Mouse (Mus musculus) megakaryocyte, adult 5-6 weeks (primary cell): ENCODE results near the gene Rbl1. TPM values are rescaled to one million over a fixed set of nuclear protein-coding genes. Genes with fewer than 3 reads are reported as not detected.
A peak's percentile ranks its signal among the peaks of the same experiment; 100 is the strongest.
"Not testable (repeated sequence)": the region's sequence is repeated elsewhere in the genome, so short reads cannot be mapped to it uniquely, and the experiment has no call there.

ENCODE experiments used
- ATAC-seq: 2 replicates; pipeline ENCODE4 v1.8.0; 2016; ENCODE audit warnings: mild to moderate bottlenecking, inconsistent platforms; ENCODE audit not compliant: poor library complexity, severe bottlenecking
- total RNA-seq, 2 experiments: library from RNA; stranded (forward) in 1 of 2; stranded (reverse) in 1 of 2; fragments of 153-499, 151-499 nt in 1 of 2; fragments of 221-1000, 200-1000 nt in 1 of 2; gene quantifications; 2 replicates each; pipeline versions ENCODE4 v1.2.3 to v1.2.4; 2015 to 2017

The Rbl1 gene
- total RNA-seq (2015) (94.0 and 94.1 TPM in 2 replicates), total RNA-seq (2017) (88.4 and 90.3 TPM in 2 replicates)

DNA sequence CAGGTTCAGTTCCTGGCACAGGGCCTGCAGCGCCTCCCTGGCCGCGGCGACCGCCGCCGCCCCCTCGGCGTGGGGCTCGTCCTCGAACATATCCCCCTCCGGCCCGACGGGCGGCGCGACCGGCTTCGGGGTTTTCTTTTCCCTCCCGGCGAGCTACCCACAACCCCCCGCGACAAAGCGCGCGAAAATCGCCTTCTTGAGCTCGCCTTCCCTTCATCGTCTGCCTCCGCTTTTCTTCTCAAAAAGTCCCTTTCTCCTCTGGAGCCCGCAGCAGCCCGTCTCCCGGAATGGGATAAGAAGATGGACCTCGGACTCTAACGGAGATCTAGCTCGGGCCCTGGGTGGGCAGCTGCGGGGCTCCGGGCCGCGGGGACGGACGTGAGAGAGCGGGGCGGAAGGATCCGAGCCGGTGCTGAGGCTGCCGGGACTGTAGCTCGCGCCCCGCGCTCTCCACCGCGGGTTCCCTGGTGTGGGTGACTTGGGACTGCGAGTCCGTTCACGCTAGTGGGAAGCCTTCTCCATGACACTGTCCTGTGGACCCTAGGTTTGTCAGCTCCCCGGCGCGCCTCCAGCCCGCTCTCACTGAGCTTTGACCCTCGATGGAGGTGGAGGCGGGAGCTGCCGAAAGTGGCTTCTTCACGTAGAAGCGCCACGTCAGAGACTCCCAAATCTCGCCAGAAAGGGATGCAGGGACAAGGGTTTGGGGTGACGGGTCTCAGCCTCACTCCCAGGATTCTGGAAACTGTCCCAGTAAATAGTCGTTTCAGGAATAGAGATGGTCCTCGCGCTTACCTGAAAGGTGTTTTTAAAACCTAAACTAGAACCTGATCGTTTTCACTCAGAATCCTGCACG lies at the start of gene Rbl1:
Gene Rbl1 (minus strand): TSS at position 169 of the 853 bp plus-strand sequence.
- ATAC-seq, result peak; percentile 72

DNA sequence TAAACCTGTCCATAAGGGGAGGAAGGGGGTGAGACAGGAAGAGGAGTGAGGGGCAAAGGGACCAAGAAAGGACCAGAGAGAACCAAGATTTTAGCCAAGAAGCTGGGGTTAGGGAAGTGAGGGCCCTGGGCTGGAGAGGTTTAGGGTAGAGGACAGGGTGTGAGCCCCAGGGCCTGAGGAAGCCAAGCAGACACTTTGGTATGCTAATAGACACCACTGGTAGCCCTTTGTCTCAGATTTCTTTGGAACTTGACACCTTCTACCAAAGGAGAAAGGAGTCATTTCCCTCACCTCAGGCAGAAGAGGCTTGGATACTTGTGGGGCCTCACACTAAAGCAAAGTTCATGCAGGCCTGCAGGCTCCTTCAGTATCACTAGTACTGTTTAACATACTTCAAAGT lies 43.8 kb upstream of the Rbl1 start:
- no peak for ATAC-seq

DNA sequence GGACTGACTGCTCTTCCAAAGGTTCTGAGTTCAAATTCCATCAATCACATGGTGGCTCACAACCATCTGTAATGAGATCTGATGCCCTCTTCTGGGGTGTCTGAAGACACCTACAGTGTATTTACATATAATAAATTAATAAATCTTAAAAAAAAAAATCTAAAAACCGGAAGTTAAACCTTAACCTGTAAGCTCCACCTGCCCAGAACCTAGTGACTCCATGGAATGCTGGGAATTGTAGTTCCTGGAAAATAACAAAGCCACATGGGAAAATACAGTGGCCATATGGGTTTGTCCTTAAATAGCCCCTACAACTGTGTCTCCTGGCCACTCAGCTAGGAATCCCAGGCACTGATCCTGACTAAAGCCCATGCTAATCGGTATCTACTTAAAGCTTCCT lies 41.3 kb upstream of the Rbl1 start:
- no peak for ATAC-seq

DNA sequence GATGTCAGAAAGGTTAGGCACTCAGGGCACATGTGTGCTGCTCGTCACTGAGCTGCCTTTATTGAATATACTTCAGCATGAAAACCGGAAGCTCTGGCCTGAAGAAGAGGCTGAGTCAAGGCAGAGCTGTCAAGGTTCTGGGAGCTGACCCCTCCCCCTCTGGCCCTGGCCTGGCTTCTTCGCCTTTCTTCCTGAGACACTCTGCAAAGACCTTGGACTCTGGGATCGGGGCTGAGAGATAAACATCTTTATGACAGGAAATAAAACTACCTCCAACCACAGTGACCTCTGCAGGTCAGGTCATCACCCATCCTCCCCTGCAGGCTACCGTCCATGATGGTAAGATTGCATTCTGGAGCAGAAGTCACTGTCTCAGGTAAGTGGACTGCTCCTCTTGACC lies 40.7 kb upstream of the Rbl1 start:
- ATAC-seq, result no peak

DNA sequence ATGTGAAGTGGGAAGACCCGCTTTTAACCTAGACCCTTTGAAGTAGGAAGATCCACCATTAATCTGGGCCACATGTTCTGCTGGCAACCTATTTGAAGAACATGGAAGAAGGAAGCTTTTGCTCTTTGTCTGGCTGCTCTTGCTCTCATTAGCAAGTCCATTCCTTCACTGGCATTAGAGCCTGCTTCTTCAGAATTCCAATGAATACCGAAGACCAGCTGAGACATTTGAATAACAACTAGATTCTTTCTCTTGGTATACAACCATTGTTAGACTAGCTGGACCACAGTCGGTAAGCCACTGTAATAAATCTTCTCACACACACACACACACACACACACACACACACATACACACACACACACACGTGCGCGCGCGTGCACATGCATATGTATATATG lies 31.6 kb upstream of the Rbl1 start:
- ATAC-seq, result no peak

DNA sequence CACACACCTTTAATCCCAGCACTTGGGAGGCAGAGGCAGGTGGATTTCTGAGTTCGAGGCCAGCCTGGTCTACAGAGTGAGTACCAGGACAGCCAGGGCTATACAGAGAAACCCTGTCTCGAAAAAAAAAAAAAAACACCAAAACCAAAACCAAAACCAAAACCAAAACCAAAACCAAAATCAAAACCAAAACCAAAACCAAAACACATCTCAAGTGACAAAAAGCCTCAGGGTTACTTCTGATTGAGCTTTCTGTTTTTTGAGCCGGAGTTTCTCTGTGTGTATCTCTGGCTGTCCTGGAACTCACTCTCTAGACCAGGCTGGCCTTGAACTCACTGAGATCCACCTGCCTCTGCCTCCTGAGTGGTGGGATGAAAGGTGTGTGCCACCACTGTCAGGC lies 17.6 kb upstream of the Rbl1 start:
- not testable (repeated sequence) for ATAC-seq

DNA sequence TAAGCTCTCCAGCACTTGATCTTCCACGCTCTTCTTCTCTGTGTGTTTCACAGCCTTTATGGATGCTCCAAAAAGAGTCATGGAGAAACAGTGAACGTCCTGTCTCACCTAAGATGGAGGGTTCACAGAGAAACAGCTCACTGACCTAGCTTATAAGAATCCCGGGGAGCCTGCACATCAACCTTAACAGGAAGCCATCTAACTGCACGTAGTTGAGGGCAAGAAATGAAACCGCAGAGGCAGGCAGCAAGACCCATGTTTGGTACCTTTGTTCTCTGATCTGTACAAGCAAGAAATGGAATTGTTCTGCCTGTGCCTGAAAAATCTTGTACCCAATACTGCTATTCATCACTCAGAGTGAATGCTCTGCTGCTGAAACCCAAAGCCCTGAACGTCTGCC lies 15.8 kb upstream of the Rbl1 start:
- ATAC-seq, result no peak

DNA sequence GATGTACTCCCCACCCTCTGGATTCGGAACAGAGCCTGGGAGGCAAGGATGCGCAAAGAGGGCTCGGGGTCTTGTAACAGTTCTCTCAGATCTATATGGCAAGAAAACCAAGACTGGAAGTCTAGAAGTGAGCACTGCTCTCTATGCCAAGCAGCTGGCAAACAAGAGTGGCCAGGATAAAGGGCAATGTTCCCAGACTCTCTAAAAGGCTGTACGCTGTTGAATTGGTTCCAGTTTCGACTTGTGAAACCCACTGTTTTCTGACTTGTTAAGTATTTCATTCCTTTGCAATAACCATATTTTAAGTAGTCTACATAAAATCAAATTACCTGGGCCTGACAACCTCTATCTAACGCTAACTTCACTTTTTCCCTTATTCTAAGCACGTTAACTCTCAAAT lies 7.4 kb upstream of the Rbl1 start:
- ATAC-seq, result no peak

DNA sequence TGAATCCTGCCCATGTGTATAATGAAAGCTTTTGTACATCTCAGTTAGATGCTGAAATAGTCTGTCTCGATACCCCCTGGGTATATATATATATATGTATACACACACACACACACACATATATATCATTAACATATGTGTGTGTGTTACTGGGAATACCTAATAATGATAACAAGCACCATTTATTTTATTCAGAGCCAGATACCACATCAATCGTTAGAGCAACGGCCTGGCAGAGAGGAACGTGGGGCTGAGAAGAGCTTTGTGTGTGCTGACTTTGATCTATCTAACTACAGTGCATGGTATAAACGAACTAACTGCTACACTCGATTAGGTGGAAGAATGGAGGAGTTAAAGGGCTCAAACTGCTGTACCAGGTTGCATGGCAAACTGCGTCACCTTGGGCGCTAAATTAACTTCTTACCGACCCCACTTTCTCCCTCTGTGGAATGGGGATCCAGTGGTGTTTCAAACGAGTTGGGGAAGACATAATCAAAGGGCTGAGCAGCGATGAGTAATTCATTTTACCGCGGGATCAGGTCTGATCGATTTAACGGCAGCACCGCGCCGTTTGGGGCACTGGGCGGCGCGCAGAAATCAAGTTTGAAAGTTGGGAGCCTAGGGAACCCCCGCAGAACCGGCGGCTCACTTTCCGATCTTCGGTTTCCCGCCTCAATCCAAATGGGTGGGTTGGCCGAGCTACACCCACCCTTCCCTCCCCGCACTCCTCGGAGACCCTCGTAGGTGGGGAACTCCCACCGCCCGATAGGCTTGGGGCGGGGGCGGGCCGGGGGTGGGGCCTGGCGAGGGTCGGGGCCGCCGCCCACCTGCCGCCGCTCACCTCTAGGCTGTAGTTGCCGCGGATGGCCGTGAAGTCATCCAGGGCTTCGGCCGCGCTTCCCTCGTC lies 622 bp downstream of the Rbl1 start:
- ATAC-seq, result no peak

DNA sequence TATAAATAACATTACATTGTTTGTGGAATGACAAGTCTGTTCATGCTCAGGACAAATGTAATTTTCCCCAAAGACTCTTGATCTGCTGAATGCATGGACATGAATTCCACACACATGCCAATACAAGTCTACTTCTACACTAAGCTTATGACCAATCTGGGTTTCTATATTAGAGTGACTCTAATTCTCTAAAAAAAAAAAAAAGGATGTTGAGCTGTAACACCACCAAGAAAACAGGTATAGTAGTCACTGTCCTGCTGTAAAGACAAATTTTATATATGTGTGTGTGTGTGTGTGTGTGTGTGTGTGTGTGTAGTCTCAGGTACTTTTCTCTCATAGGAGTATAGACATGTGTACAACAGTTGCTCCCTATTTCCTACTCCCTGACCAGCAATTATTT lies 1.3 kb downstream of the Rbl1 start:
- ATAC-seq, result no peak

DNA sequence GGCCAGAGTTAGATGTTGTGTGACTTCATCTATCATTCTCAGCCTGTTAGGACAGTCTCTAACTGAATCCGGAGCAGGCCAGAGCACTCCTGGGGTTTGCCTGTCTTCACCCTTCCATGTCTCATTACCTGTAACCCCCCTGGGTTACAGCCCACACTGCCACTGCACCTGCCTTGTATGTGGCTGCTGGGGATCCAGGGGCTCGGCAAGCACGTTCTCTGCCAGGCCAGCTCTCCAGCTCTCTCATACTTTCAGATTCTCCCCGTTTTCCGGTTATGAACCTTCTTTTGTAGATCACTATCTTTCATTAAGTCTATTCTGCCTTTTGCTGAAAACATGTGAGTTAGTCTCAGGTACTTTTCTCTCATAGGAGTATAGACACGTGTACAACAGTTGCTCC lies 2.0 kb downstream of the Rbl1 start:
- no peak for ATAC-seq

DNA sequence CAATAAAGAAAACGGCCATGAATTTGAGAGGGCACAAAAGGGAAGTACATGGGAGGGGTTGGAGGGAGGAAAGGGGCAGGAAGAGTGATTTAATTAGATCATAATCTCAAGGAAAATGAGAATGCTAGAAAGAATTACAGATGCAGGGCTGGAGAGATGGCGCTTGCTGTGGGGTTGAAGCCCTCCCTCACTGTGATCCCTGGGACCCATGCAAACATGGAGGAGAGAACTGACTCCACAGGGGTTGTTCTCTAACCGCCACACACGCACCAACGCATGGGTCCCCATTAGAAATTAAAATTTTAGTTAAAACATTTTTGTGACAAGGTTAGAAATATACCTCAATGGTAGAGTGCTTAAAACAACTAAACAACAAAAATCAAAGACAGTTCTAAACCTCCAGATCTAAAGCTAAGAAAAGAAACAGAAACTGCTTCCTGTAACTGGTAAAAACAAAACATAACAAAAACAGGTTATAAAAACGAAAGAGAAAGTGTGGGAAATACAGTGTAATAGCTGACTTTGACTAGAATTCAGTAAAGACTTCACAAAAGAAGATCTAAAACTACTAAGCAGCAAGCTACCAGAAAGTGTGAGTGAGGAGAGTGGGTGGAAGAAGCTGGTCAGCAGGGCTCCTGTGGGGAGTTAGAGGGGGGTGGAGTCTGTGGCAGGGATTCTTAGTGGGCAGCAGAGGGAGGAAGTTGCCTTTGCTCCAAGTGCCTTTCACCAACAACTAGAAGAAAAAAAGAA lies 3.1 kb downstream of the Rbl1 start:
- ATAC-seq, result peak; percentile 78

DNA sequence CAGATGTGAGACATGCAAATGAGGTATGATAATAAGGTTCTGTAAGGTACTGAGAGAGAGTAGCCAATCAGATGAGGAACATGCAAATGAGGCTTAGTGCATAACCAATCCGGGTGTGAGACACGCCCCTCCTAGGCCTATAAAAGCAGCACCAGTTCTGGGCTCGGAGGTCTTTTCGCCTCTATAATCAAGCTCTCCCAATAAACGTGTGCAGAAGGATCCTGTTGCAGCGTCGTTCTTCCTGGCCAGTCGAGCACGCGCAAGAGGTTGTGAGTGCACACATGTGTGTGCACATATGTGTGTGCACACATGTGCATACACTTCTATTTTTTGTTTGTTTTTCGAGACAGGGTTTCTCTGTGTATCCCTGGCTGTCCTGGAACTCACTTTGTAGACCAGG lies 5.9 kb downstream of the Rbl1 start:
- not testable (repeated sequence) for ATAC-seq

DNA sequence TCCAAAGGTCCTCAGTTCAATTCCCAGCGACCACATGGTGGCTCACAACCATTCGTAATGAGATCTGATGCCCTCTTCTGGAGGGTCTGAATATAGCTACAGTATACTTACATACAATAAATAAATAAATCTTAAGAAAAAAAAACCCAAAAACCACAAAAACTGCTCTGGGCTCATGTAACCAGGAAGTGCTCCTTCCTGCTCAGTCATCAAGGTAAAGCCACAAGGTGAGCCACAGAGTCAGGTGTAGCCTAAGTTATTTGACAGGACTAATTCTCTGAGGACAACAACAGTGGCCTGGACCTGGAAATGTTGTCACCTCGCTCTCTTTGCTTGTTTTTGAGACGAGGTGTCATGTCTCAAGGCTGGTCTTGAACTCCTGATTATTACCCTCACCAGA lies 13.7 kb downstream of the Rbl1 start:
- no peak for ATAC-seq

DNA sequence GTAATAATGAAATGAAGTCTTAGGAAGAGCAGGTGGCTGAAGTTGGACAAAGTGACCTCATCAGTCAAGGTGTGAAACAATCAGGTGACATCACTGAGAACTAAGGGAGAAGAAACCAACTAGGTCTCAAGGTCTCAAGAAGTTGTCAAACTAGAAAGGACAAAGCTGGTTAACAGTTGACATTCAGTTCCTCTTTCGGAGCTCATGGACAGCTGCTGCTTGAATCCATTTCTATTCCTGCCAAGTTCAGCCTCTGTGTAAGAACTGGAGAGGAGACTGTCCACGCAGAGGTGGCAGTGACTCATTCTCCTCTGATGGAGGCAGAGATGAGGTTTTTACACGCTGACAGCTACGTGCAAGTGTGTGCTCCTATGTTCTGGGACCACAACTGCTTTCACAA lies 17.1 kb downstream of the Rbl1 start:
- peak; percentile 30; the same call in 1 of the 2 replicates for ATAC-seq

DNA sequence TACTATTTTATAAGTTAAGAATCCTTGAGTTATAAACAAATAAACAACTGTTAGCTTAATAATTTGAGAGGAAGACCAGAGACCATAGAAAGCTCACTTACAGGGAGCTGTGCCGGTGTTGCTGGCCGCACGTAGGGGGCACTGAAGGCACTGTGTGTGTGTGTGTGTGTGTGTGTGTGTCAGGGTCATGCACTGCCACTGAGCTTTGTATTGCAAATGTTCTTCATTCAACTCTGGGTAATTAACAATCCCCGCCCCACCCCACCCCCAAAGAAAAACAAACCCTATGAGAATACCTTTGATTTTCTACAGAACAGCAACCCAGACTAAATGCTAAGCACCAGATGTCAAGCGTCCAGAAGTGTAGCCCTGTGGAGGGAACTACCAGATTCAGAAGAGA lies 17.8 kb downstream of the Rbl1 start:
- no peak for ATAC-seq

DNA sequence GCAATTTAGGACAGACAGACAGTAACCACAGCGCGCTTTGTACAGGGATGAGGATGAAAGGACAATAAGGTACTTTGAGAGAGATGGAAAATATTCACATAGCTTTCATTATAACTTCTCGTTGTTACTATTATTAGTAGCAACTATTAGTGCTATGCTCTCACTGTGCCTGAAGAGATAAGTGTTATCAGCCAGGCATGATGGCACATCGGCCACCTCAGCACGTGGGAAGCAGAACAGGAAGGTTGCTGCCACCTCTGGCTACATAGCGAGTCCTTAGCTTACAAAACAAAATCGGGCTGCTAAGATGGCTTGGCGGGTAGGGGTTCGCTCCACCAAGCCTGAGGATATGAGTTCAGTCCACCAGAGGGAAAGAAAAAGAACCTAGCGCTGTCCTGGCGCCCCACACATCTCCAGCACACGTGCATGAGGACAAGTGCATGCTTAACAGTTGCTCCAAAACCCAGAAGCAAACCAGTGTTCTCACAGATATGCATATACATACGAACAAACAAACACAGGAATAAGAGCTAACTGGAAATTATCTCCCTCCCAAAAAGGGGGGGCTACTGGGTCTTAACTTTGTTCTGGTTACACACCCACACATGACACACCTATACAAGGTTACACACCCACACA lies 19.2 kb downstream of the Rbl1 start:
- ATAC-seq, result no peak

DNA sequence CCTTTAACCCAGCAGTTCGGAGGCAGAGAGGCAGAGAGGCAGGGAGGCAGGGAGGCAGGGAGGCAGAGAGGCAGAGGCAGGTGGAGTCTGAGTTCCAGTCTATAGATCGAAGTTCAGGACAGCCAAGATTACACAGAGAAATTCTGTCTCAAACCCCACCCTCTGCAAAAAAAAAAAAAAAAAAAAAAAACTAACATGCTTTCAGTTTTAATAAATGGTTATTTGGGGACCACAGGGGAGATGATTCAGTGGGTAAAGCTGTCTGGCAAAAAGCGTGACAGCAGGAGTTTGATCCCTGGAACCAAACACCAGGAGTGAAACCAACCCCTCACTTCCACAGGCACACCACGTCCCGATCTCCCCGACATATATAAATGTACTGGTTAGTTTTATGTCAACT lies 26.2 kb downstream of the Rbl1 start:
- no peak for ATAC-seq

DNA sequence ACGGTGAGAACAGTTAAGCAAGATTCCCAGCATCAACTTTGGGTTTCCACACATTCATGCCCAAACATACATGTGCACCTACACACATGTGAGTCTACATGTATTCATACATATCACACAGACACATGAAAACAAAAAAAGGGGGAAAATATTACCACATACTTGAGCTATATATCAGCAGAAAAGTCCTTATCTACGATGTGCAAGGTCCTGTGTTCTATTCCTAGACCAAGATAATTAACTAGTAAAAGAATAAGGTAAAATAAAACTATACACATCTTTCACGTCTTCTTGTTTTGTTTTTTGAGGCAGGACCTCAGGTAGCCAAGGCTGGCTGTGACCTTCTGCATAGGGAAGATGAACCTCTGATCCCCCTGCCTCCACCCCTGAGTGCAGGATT lies 28.1 kb downstream of the Rbl1 start:
- ATAC-seq, result no peak

DNA sequence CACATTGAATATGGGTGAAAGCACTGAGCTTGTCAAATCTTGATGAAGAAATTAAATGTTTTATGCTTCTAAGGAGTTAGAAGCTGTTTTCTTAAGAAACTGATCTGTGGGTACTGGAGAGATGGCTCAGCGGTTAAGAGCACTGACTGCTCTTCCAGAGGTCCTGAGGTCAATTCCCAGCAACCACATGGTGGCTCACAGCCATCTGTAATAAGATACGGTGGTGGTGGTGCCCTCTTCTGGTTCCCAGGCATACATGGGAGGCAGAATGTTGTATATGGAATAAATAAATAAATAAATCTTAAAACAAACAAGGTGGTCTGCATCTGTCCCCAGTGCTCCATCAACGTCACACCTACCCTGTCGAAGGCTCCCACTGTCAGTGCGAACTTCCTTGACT lies 29.9 kb downstream of the Rbl1 start:
- no peak for ATAC-seq

DNA sequence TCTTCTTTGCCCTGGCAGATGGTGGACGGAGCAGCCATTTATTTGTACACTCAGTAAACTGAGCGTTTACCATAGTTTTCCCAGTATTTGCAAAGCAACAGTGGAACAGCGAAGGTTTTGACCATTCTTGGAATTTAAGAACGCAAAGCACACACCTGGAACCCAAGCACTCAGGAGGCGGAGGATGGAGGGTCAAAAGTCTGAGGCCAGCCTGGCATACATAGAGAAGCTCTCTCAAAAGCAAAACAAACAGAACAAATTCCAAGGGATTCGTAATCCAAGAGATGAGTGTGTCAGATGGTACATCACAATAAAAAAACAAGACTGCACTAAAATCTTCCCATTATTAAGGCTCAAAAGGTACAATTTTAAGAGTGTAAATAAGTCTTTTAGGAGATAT lies 30.8 kb downstream of the Rbl1 start:
- no peak for ATAC-seq
